Mouse (Mus musculus) thymus, postnatal 10 days (tissue): ENCODE results near the gene Ryr2.
"Not testable (repeated sequence)": the region's sequence is repeated elsewhere in the genome, so short reads cannot be mapped to it uniquely, and the experiment has no call there.

ENCODE experiments used
- DNase-seq, 2 experiments: peaks; one replicate each; pipeline ENCODE4 v3.0.0; 2021; ENCODE audit warnings: low spot score in 2 of 2

Gene Ryr2

GRCm38 (mm10) chr13:11880503-11881227 lies 226.1 kb downstream of the Ryr2 start:
- no peak for DNase-seq

GRCm38 (mm10) chr13:11879037-11879436 lies 227.7 kb downstream of the Ryr2 start:
- no peak for DNase-seq

GRCm38 (mm10) chr13:11874852-11875251 lies 231.9 kb downstream of the Ryr2 start:
- no peak for DNase-seq

DNA sequence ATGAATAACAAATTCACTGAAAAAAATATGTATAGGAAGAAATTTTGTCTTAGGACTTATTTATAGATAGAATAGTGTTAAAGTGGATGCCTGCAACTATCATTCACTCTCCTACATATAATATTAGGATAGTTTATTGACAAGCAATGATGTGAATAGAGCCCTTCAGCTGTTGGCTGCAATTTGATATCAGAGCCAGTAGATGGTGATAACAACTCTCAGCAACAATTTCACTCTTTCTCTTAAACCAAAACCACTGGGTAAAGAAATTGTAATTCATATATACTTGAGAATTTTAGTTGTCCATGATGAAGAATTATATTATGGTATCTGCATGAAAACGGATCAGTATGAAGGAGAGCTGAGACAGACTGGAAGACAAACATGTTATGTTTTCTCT lies 236.8 kb downstream of the Ryr2 start:
- DNase-seq = no peak

DNA sequence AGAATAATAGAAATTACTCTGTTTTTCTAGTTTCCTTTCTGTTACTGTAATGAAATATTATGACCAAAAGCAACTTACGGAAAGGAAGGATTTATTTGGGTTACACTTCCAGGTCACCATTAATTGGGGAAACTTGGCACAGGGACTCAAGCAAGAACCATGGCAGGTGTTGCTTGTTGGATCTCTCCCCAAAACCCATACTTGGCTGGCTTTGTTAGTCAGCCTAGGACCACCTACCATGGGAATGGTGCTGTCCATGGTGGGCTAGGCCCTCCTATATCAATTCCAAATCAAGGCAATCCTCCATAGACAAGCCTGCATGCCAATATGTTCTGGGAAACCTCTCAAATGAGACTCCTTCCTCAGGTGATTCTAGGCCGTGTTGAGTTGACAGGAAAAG lies 237.3 kb downstream of the Ryr2 start:
- no peak for DNase-seq

DNA sequence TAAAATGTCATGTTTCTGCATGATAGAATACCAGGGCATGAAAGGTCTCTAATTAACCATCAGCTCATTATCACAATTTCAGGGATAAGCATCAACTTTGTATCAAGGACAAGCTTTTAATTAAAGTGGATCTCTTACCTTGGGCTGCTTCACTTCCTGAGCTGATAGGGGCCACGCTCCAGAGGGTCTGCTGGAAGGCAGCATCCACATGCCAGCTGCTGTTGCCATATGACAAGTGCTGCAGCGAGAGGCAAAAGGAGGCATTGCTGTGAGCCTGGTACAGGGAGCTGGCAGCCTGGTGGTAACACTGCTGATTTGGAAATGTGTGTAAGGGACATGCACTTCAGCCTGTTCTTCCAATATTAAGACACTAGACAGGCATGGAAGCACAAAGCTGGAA lies 237.8 kb downstream of the Ryr2 start:
- DNase-seq = no peak

DNA sequence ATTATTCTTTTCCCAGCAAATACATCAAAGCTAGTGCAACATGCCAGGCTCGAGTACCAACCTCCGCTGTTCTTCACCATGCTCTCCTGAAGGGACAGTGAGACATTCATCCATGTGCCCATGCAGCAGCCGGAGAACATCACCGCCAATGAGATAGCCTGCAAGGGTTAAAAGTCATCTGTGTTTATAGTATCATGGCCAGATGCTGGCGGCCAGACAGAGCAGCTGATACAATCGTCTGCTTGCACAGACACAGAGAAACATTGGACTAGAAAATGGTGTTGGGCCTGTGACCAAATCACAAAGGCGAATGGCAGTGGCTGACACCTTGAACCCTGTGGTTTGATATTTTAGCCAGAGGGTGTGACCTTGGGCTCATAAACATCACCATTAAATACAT lies 238.7 kb downstream of the Ryr2 start:
- no peak for DNase-seq

GRCm38 (mm10) chr13:11865261-11865660 lies 241.5 kb downstream of the Ryr2 start:
- DNase-seq = no peak

- DNase-seq = no peak
Observed at GRCm38 (mm10) chr13:11851691-11852090, 255.1 kb downstream of the Ryr2 start.

- DNase-seq = no peak
Observed at GRCm38 (mm10) chr13:11843889-11844288, 262.9 kb downstream of the Ryr2 start.

GRCm38 (mm10) chr13:11837870-11838269 lies 268.9 kb downstream of the Ryr2 start:
- no peak for DNase-seq

DNA sequence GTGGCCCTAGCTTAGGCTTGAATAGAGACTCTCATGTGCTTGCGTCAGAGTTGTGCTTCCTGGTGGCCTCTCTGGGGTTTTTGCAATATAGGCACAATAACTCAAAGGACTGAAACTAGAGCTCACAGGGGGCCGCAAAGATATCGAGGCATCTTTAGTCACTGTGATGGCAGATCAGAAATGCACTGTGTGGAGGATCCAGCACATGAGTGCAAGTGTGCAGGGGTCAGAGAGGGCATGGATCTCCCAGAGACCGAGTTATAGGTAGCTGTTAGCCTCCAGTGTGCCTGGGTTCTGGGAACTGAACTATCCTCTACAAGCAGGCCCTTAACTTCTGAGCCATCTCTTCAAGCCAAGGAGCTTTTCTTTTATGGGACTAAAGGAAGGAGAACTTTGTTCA lies 269.6 kb downstream of the Ryr2 start:
- DNase-seq = no peak

- DNase-seq = no peak
Observed at GRCm38 (mm10) chr13:11836304-11837078, 270.3 kb downstream of the Ryr2 start.

GRCm38 (mm10) chr13:11831210-11831609 lies 275.5 kb downstream of the Ryr2 start:
- DNase-seq = no peak

GRCm38 (mm10) chr13:11825563-11826226 lies 281.1 kb downstream of the Ryr2 start:
- DNase-seq = no peak

DNA sequence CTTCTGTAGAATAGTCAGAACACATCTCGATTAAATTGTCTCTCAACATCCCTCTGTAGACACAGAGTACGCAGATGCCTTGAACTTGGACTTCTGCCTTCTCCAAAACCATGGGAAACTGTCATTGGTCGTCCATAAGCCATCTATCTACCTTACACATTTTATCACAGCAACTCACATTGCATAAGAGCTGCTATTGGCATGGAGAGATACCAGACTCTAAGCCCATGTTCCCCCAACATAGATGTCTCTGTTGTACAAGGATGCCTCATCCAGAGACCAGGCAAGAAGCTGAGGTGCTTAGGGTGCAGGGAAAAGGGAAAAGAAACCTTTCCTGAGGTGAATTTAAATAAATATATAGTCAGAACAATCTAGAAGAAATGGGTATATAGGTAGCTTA lies 288.0 kb downstream of the Ryr2 start:
- no peak for DNase-seq

GRCm38 (mm10) chr13:11809365-11809764 lies 297.4 kb downstream of the Ryr2 start:
- DNase-seq = not testable (repeated sequence)

DNA sequence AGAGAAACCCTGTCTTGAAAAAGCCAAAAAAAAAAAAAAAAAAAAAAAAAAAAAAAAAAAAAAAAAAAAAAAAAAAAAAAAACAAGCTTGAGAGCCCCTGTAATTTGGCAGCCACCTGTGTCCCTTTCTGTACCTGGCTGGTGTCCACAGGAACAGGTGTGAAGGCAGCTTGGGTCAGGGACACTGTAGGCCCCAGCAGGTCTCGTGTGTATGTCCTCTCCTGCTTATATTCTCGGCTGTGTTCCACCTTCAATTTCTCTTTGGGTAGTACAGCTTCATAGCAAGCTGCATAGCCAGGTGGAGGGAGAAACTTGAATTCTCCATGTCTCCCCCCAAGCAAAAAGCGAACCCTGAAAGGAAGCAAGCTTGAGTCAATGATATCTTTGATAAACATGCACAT lies 314.2 kb downstream of the Ryr2 start:
- DNase-seq = no peak

- no peak for DNase-seq
Observed at GRCm38 (mm10) chr13:11790536-11790935, 316.2 kb downstream of the Ryr2 start.

DNA sequence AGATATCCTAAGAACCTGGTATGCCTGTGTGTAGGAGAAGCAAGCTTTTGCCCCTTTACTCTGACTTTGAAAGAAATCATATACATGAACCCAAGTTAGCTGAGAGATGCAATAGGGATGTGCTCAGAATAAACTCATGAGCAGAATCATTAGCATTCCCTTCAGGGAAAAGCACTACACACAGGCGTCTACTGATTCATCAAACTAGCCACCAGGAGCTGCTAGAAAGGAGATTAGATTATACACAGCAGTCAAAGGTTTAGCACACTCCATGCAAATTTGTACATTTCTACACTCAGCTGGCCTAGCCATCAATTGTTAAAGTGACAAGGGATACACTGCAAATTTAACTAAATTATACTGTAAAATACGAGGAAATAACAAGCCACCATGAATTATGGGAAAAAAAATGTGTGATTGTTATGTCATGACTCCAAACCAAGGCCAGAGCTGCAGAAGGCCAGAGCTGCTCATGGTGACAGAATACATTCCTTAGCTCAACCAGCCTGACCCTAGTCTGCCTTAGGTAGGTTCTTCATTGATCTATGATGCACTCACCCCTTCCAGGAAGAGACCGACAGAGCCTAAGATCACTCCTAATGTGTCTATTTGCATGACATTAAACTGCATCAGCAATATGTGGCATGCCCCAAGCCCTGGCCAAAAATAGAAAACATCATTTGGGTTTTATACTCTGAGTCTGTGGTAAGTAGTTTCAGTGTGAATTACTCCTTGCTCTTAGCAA lies 324.2 kb downstream of the Ryr2 start:
- DNase-seq = no peak

DNA sequence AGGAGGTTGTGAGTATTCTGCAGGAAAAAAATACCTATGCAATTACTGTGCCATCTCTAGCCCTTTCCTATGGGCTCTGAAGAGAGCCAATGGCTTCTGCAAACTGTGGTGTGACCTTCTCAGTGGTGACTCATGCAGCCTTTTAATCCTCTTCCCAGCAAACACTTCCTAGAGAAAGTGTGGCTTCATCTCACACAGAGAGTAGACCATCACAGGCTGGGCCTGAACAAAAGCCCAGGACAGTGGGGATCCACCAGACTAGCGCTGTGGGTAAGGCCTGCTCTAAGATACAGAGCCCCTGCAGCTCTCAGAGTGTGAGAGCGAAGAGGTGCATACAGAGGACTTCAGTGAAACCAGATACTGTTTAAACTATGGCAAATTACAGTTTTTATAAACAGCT lies 325.7 kb downstream of the Ryr2 start:
- DNase-seq = no peak

GRCm38 (mm10) chr13:11777726-11778125 lies 329.0 kb downstream of the Ryr2 start:
- no peak for DNase-seq
